Mouse (Mus musculus) testis, adult 2 months (tissue): Measurements from ENCODE around the gene Cbl.
"Not testable (repeated sequence)": the region's sequence is repeated elsewhere in the genome, so short reads cannot be mapped to it uniquely, and the experiment has no call there.

ENCODE experiments used
- CTCF ChIP-seq: fragments of 200-500 bp; IDR thresholded peaks from 2 replicates; pipeline ENCODE4 v1.5.1; 2012; ENCODE audit warnings: low read depth, mild to moderate bottlenecking, inconsistent platforms, low read length, moderate library complexity; ENCODE audit not compliant: control insufficient read depth, insufficient read depth, insufficient replicate concordance
- POLR2A ChIP-seq: fragments of 200-500 bp; IDR thresholded peaks from 2 replicates; pipeline ENCODE4 v1.6.1; 2012; ENCODE audit warnings: low read depth, mild to moderate bottlenecking, inconsistent platforms, low read length, moderate library complexity; ENCODE audit not compliant: control insufficient read depth

DNA sequence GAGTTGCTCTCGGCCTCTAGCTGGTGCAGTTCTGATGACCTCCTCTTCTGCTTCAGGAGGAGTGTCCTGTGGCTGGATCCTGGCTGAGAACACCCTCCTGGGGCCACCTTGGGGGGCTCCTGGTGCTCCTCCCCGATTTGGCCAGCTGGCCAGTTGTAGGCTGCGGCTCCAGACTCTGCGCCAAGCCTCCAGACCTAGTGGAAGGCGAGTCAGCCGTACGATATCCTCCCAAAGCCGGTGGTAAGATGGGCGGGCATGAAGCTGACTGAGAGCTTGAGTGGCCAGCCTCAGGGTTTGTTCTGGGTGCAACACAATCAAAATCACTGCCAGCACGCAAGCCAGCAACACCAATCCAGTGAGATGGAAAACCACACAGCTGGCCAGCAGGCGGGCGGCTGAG lies 121.9 kb downstream of the Cbl start:
- not testable (repeated sequence) for TF ChIP-seq CTCF, POLR2A
